Mouse (Mus musculus): ENCODE results near the gene R3hdml. TPM values are rescaled to one million over a fixed set of nuclear protein-coding genes. Genes with fewer than 3 reads are reported as not detected.

The R3hdml gene
- total and polyA plus RNA-seq, 2 experiments from 2014 or later = 0.56 to 1.1 TPM

DNA sequence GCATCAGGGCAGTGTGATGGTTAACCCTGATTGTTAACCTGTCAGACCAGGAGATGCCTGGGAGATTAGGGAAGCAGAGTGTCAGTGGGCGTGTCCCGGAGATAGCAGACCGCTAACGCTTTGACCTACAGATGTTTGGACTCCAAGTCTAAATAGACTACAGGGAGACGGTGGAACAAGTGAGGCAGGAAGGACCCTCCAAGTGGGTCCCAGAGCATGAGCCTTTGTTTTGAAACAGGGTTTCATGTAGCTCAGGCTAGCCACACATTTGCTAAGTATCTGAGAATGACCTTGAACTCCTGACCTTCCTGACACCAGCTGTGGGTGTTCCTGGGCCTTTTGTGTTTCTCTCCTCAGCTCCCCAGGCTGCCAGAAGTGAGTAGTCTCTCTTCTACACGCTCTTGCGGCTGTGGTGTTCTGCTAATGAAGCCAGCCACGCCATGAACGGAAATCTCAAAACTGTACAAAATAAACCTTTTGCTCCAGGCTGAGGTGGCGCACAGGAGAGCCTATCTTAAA lies 28.8 kb upstream of the R3hdml start:
- TF ChIP-seq CTCF (IDR thresholded peaks at IDR 0.05; ENCODE audit: low read depth) = no peak
- DNase-seq (no peak), ATAC-seq (no peak)
- H3K4me3 ChIP-seq (ENCODE audit: low read depth, low read length) = no peak overlapping the region
- H3K36me3 ChIP-seq (ENCODE audit: insufficient read depth) = peaks cover 15% of the 10 kb centered on the region
- H3K4me1 ChIP-seq (ENCODE audit: insufficient read depth) = peaks cover 4% of the 10 kb centered on the region; the same call in 1 of the 2 replicates
- 74% methylated on average over 10 of the region's 10 CpGs for WGBS
- H3K9me3 ChIP-seq (ENCODE audit: low read length) = no peaks in the 10 kb centered on the region
- H3K27ac ChIP-seq (ENCODE audit: low read depth, low read length) = no peak overlapping the region
- H3K4me2 ChIP-seq (ENCODE audit: low read depth) = no peak overlapping the region
- no peak overlapping the region for H3K9ac ChIP-seq
- no peaks in the 10 kb centered on the region for H3K27me3 ChIP-seq (ENCODE audit: insufficient read depth, low read length)

DNA sequence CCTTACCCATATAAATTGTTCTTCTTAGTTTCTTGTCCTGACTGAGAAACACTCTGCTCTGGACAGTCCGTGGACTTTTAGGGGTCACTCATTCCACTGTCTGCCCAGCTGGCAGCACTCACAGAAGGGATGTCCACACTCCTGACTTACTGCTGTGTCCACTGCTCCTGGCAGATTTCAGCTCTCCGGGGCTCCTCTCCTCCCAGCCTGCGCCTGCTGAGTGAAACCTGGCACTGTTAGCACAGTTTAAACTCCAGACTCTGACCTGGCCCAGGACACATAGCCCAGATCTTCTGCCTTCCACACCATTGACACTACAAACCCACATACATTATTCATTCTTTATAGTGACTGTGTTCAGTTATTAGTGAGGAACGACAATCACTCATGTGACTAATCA lies 28.1 kb upstream of the R3hdml start:
- Histone ChIP-seq H3K27me3 (ENCODE audit: insufficient read depth, low read length) (no peaks in the 10 kb centered on the region), H3K4me2 (ENCODE audit: low read depth) (no peak overlapping the region), H3K27ac (ENCODE audit: low read depth, low read length) (no peak overlapping the region), H3K36me3 (ENCODE audit: insufficient read depth) (peaks cover 22% of the 10 kb centered on the region), H3K4me3 (ENCODE audit: low read depth, low read length) (no peak overlapping the region), H3K9ac (no peak overlapping the region), H3K9me3 (ENCODE audit: low read length) (no peaks in the 10 kb centered on the region), H3K4me1 (ENCODE audit: insufficient read depth) (peaks cover 2% of the 10 kb centered on the region; the same call in 1 of the 2 replicates)
- ATAC-seq = no peak
- no peak for DNase-seq
- no peak for TF ChIP-seq CTCF (IDR thresholded peaks at IDR 0.05; ENCODE audit: low read depth)
- WGBS = 76% methylated on average over 4 of the region's 4 CpGs

DNA sequence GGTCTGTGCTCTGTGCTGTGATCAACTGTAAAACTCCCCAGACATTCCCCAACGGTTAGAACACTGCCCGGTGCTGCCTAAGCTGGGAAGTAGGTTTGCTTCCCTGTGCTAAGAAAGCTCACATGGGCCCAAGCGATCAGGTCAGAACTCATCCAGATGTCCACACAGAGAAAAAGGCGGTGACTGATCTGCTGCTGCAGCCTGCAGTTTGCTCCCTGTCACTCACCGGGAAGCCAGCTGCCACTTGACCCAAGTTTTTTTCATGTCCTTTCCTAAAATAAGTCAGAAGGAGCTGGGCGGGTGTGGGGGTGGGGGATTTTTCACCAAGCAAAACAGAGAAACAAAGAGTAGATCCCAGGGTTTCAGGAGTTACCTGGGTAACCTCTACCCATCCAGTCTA lies 27.6 kb upstream of the R3hdml start:
- Histone ChIP-seq H3K4me2 (ENCODE audit: low read depth) (no peak overlapping the region), H3K4me1 (ENCODE audit: insufficient read depth) (no peaks in the 10 kb centered on the region), H3K9me3 (ENCODE audit: low read length) (no peaks in the 10 kb centered on the region), H3K9ac (no peak overlapping the region), H3K27me3 (ENCODE audit: insufficient read depth, low read length) (no peaks in the 10 kb centered on the region), H3K36me3 (ENCODE audit: insufficient read depth) (peaks cover 27% of the 10 kb centered on the region), H3K27ac (ENCODE audit: low read depth, low read length) (no peak overlapping the region), H3K4me3 (ENCODE audit: low read depth, low read length) (no peak overlapping the region)
- DNase-seq = no peak
- 77% methylated on average over 6 of the region's 6 CpGs for WGBS
- no peak for TF ChIP-seq CTCF (IDR thresholded peaks at IDR 0.05; ENCODE audit: low read depth)
- no peak for ATAC-seq

DNA sequence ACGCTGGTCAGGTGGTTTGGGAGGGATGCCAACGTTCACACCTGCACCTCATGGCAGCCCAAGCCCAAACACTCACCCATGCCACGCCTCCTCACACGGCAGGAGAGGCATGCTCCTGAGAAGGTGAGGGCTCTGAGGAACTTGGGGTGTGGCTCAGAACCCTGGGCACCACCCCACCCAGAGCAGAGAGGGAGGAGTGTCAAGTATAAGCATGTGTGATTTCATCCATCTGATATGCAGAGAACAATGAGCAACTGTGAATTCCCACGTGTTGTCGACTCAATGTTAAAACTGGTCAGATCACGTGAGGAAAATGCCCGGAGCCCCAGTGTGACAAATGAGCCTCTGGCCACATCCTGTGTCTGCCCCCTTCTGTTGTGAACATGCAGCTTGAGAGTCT lies 25.3 kb upstream of the R3hdml start:
- no peak for TF ChIP-seq CTCF (IDR thresholded peaks at IDR 0.05; ENCODE audit: low read depth)
- H3K36me3 ChIP-seq (ENCODE audit: insufficient read depth) = peaks cover 28% of the 10 kb centered on the region
- peaks cover 5% of the 10 kb centered on the region; the same call in 1 of the 2 replicates for H3K4me1 ChIP-seq (ENCODE audit: insufficient read depth)
- no peak for DNase-seq
- H3K4me2 ChIP-seq (ENCODE audit: low read depth) = no peak overlapping the region
- no peaks in the 10 kb centered on the region for H3K27me3 ChIP-seq (ENCODE audit: insufficient read depth, low read length)
- ATAC-seq = no peak
- H3K27ac ChIP-seq (ENCODE audit: low read depth, low read length) = no peak overlapping the region
- no peak overlapping the region for H3K9ac ChIP-seq
- no peak overlapping the region for H3K4me3 ChIP-seq (ENCODE audit: low read depth, low read length)
- no peaks in the 10 kb centered on the region for H3K9me3 ChIP-seq (ENCODE audit: low read length)
- 78% methylated on average over 8 of the region's 8 CpGs for WGBS

DNA sequence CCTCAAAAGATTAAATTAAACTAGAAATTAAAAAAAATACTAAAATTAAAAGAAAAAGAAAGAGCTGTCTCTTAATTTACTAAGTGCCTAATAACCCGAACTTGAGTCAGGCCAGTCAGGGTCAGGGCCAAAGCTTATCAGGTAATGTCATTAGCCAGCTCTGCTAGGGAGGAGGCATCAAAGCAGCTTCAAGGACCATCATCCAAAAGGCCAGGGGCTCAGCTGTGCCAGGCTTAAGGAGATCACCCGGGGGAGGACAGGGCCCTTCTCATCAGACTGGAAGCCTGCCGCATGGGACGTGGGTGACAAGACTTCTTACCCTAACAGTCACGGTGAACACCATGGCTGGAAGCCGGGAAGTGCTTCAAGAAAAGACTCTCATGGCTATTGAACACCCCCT lies 24.5 kb upstream of the R3hdml start:
- Histone ChIP-seq H3K27ac (ENCODE audit: low read depth, low read length) (no peak overlapping the region), H3K36me3 (ENCODE audit: insufficient read depth) (peaks cover 28% of the 10 kb centered on the region), H3K27me3 (ENCODE audit: insufficient read depth, low read length) (no peaks in the 10 kb centered on the region), H3K4me3 (ENCODE audit: low read depth, low read length) (no peak overlapping the region), H3K9ac (no peak overlapping the region), H3K9me3 (ENCODE audit: low read length) (no peaks in the 10 kb centered on the region), H3K4me2 (ENCODE audit: low read depth) (no peak overlapping the region), H3K4me1 (ENCODE audit: insufficient read depth) (peaks cover 5% of the 10 kb centered on the region; the same call in 1 of the 2 replicates)
- ATAC-seq (no peak), DNase-seq (no peak)
- TF ChIP-seq CTCF (IDR thresholded peaks at IDR 0.05; ENCODE audit: low read depth) = no peak
- 93% methylated on average over 6 of the region's 6 CpGs for WGBS

DNA sequence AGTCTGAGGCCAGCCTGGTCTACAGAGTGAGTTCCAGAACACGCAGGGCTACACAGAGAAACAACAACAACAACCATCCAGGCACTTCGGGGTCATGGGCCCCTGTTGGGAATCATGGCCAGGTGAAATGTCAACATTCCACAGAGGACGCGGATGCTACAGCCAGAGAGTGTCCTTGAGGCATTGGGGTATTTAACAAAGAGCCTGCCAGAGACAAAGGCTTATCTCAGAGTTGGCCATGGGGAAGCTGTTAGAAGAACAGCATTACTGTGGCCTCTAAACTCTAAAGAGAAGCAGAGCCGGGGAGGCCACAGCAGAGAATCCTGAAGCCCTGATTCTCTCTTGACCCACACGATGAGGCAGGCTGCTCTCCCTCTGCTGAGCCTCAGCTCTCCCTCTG lies 23.3 kb upstream of the R3hdml start:
- Histone ChIP-seq H3K4me3 (ENCODE audit: low read depth, low read length) (no peak overlapping the region), H3K36me3 (ENCODE audit: insufficient read depth) (peaks cover 28% of the 10 kb centered on the region), H3K4me2 (ENCODE audit: low read depth) (no peak overlapping the region), H3K27me3 (ENCODE audit: insufficient read depth, low read length) (no peaks in the 10 kb centered on the region), H3K9ac (no peak overlapping the region), H3K27ac (ENCODE audit: low read depth, low read length) (no peak overlapping the region), H3K9me3 (ENCODE audit: low read length) (no peaks in the 10 kb centered on the region), H3K4me1 (ENCODE audit: insufficient read depth) (peaks cover 5% of the 10 kb centered on the region; the same call in 1 of the 2 replicates)
- 96% methylated on average over 6 of the region's 6 CpGs for WGBS
- DNase-seq = no peak
- no peak for TF ChIP-seq CTCF (IDR thresholded peaks at IDR 0.05; ENCODE audit: low read depth)
- no peak for ATAC-seq

DNA sequence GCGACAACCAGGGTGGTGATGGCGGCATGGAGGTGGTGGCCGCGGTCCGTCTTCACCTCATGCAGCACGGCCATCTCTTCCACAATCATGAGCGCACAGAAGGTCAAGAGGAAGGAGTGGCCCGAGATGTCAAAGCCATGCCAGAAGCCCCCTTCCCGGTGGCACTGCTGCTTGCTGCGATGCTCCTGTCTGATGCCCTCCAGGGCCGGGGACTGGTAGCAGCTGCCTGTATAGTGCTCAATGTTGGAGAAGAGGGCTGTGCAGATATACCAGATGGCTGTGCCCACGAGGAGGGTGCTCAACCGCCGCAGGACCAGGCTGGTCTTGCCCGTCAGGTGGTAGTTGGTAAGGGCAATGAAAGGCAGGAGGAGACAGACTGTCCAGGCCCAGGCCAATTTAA lies 22.4 kb upstream of the R3hdml start:
- H3K4me2 ChIP-seq (ENCODE audit: low read depth) = no peak overlapping the region
- WGBS = 96% methylated on average over 15 of the region's 15 CpGs
- DNase-seq (no peak), ATAC-seq (no peak)
- H3K4me1 ChIP-seq (ENCODE audit: insufficient read depth) = peaks cover 5% of the 10 kb centered on the region; the same call in 1 of the 2 replicates
- no peak for TF ChIP-seq CTCF (IDR thresholded peaks at IDR 0.05; ENCODE audit: low read depth)
- H3K36me3 ChIP-seq (ENCODE audit: insufficient read depth) = peaks cover 28% of the 10 kb centered on the region
- H3K9ac ChIP-seq = no peak overlapping the region
- H3K9me3 ChIP-seq (ENCODE audit: low read length) = no peaks in the 10 kb centered on the region
- H3K27me3 ChIP-seq (ENCODE audit: insufficient read depth, low read length) = no peaks in the 10 kb centered on the region
- no peak overlapping the region for H3K27ac ChIP-seq (ENCODE audit: low read depth, low read length)
- H3K4me3 ChIP-seq (ENCODE audit: low read depth, low read length) = no peak overlapping the region
